Mouse (Mus musculus) erythroblast, embryonic 14.5 days (primary cell): ENCODE measurements around the gene Abhd16a. TPM values are rescaled to one million over a fixed set of nuclear protein-coding genes. Genes with fewer than 3 reads are reported as not detected.
A peak's percentile ranks its signal among the peaks of the same experiment; 100 is the strongest.

Experiments used
- H3K27me3 ChIP-seq: 2 replicates; pipeline ENCODE4 v1.6.1; 2012; ENCODE audit warnings: inconsistent platforms; ENCODE audit not compliant: control insufficient read depth
- H3K36me3 ChIP-seq: 2 replicates; pipeline ENCODE4 v1.6.1; 2012; ENCODE audit warnings: mild to moderate bottlenecking, inconsistent platforms; ENCODE audit not compliant: control insufficient read depth
- H3K4me1 ChIP-seq: 2 replicates; pipeline ENCODE4 v1.6.1; 2012; ENCODE audit warnings: inconsistent platforms; ENCODE audit not compliant: control insufficient read depth
- H3K4me3 ChIP-seq: replicated peaks from 2 replicates; pipeline ENCODE3; 2012; ENCODE audit warnings: moderate library complexity, mild to moderate bottlenecking, inconsistent platforms
- H3K9me3 ChIP-seq: 2 replicates; pipeline ENCODE4 v1.6.1; 2012; ENCODE audit warnings: low read length, inconsistent platforms, mixed read lengths; ENCODE audit not compliant: control insufficient read depth
- GATA1 ChIP-seq: IDR thresholded peaks from 2 replicates; pipeline ENCODE4 v1.6.1; 2012; ENCODE audit warnings: low read length, inconsistent platforms, mixed read lengths
- TAL1 ChIP-seq: IDR thresholded peaks from 3 replicates; pipeline ENCODE4 v1.6.1; 2012; ENCODE audit warnings: low read length, inconsistent platforms, mixed read lengths
- polyA plus RNA-seq: library from polyadenylated mRNA; stranded (reverse); fragments of >175 nt; gene quantifications from 2 replicates; pipeline ENCODE4 v1.2.3, GENCODE M21; 2012

Gene Abhd16a
- polyA plus RNA-seq, 1 experiment: 10.1 TPM

GRCm38 (mm10) chr17:35049561-35050016 is 39.5 kb upstream of the Abhd16a start, which contains the start of gene Clic1:
TSS of gene Clic1 (plus strand) at chr17:35049966.
- H3K27me3 ChIP-seq: no peaks in the 10 kb centered on the region
- H3K36me3 ChIP-seq: peaks cover 23% of the 10 kb centered on the region
- H3K4me3 ChIP-seq: peak within 1 kb of the TSS; percentile 82
- H3K4me1 ChIP-seq: peaks cover 84% of the 10 kb centered on the region
- TF ChIP-seq GATA1 (no peak), TAL1 (no peak)
- H3K9me3 ChIP-seq: no peaks in the 10 kb centered on the region

GRCm38 (mm10) chr17:35050126-35050750 is 38.8 kb upstream of the Abhd16a start:
- Histone ChIP-seq H3K4me1 (peaks cover 80% of the 10 kb centered on the region), H3K9me3 (no peaks in the 10 kb centered on the region), H3K4me3 (peak overlapping the region; percentile 82), H3K27me3 (no peaks in the 10 kb centered on the region), H3K36me3 (peaks cover 28% of the 10 kb centered on the region)
- no peak for TF ChIP-seq GATA1
- no peak for TF ChIP-seq TAL1

GRCm38 (mm10) chr17:35051156-35052086 is 37.6 kb upstream of the Abhd16a start:
- Histone ChIP-seq H3K4me1 (peaks cover 77% of the 10 kb centered on the region), H3K4me3 (peak overlapping the region; percentile 82), H3K27me3 (no peaks in the 10 kb centered on the region), H3K9me3 (no peaks in the 10 kb centered on the region), H3K36me3 (peaks cover 39% of the 10 kb centered on the region)
- no peak for TF ChIP-seq TAL1
- no peak for TF ChIP-seq GATA1

DNA sequence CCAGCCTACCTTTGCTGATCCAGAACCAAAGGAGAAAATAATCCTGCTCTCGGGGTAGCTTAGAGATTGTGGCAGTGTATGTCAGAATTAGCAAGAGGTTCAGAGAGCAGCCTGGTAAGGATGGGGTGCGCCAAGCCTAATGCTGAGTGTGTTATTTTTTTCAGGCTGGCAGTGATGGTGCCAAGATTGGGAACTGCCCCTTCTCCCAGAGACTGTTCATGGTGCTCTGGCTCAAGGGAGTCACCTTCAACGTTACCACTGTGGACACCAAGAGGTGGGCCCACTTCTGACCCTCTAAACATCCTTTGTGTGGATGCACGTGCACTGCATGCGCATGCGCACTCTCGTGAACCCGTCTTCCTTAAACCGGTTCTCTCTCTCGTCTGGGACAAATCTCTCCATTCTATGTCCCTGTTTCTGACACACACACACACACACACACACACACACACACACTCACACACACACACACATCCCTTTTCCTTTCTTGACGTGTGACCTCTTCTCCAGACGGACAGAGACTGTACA is 36.7 kb upstream of the Abhd16a start:
- Histone ChIP-seq H3K27me3 (no peaks in the 10 kb centered on the region), H3K36me3 (peaks cover 42% of the 10 kb centered on the region), H3K9me3 (no peaks in the 10 kb centered on the region), H3K4me1 (peaks cover 70% of the 10 kb centered on the region), H3K4me3 (peak overlapping the region; percentile 82)
- no peak for TF ChIP-seq GATA1
- no peak for TF ChIP-seq TAL1

GRCm38 (mm10) chr17:35055691-35056495 is 33.2 kb upstream of the Abhd16a start:
- Histone ChIP-seq H3K36me3 (peaks cover 56% of the 10 kb centered on the region), H3K4me1 (peaks cover 70% of the 10 kb centered on the region), H3K27me3 (peaks cover 9% of the 10 kb centered on the region), H3K4me3 (no peak overlapping the region), H3K9me3 (no peaks in the 10 kb centered on the region)
- TF ChIP-seq GATA1 (no peak), TAL1 (no peak)

- TF ChIP-seq GATA1 (no peak), TAL1 (no peak)
- Histone ChIP-seq H3K9me3 (no peaks in the 10 kb centered on the region), H3K36me3 (peaks cover 58% of the 10 kb centered on the region), H3K4me3 (no peak overlapping the region), H3K4me1 (peaks cover 67% of the 10 kb centered on the region), H3K27me3 (peaks cover 13% of the 10 kb centered on the region)
These were observed 32.0 kb upstream of the Abhd16a start for GRCm38 (mm10) chr17:35057090-35057489.

DNA sequence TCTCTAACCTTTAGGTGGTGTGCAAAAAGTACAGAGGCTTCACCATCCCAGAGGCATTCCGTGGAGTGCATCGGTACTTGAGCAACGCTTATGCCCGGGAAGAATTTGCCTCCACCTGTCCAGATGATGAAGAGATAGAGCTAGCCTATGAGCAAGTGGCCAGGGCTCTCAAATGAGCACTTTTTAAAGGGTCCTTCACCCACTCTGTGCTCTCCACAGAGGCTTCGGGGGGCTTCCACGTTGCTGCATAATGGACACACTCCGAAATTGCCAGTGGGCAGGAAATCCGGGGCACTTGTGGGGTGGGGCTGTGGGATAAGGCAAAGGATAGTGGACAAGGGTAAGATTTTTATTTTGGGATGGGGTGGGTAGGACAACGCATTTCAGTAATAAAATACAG is 30.7 kb upstream of the Abhd16a start:
- Histone ChIP-seq H3K27me3 (peaks cover 18% of the 10 kb centered on the region), H3K4me3 (no peak overlapping the region), H3K9me3 (no peaks in the 10 kb centered on the region), H3K36me3 (peaks cover 46% of the 10 kb centered on the region), H3K4me1 (peaks cover 59% of the 10 kb centered on the region)
- no peak for TF ChIP-seq GATA1
- no peak for TF ChIP-seq TAL1

DNA sequence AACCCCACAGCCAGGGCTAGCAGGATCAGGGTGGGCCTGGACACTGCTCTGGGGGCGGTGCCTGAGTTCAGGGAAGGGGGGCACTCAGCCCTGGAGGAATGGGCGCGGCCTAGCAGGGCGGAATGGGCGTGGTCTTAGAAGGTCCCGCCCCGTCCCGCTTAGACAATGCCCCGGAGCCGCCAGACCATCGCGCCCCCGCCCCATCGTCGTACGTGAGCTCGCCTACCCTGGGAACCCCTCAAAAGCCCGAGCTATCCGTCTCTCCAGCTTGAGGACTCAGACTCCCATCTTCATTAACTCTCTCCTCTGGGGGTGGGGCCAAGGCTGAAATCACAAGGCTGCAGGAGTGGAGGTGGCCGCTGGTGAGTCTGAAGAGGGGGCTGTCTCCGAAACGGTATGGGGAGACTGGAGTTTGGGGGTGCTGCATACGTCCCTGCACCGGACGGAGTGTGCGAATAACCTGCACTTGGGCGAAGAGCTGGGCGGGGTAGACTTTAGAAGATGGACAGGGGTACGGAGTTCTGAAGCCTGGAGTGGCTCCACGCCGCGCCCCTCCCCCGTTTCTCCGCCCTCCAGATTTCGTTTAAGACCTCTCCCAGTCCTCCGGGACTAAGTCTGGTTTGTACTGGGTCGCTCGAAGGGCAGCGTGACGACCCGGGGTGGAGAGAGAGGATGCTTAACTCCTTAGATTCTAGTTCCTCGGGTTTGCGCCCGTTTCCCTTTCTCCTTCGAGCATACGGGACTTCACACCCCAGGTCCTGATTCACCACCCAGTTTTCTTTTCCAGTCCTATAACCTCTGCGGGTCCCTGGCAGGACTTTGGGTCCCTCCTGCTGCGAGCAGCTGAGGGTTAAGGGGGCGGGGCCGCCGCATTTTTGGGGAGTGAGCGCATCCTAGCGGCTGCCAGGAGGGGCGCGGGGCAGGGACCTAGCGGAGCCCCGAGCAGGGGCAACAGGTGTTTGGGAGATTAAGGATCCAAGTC is 29.9 kb upstream of the Abhd16a start, which contains the start of gene Ddah2:
Gene Ddah2 (plus strand): TSS at position 125 of the 982 bp plus-strand sequence.
- Histone ChIP-seq H3K36me3 (peaks cover 39% of the 10 kb centered on the region), H3K4me1 (peaks cover 57% of the 10 kb centered on the region), H3K27me3 (peaks cover 27% of the 10 kb centered on the region), H3K9me3 (no peaks in the 10 kb centered on the region), H3K4me3 (peak within 1 kb of the TSS; percentile 64)
- TF ChIP-seq TAL1 (no peak), GATA1 (no peak)
